Mouse (Mus musculus) brain, embryonic 14.5 days (tissue): ENCODE results near the gene Lrp3.

ENCODE experiments used
- CTCF ChIP-seq: fragments of 200-500 bp; IDR thresholded peaks from 2 replicates; pipeline ENCODE4 v1.5.1; 2012; ENCODE audit warnings: inconsistent platforms, mild to moderate bottlenecking, moderate library complexity, borderline replicate concordance; ENCODE audit not compliant: insufficient read depth, insufficient read length; ENCODE audit errors: extremely low read depth
- POLR2A ChIP-seq: fragments of 200-500 bp; IDR thresholded peaks from 2 replicates; pipeline ENCODE4 v1.6.1; 2012; ENCODE audit warnings: mild to moderate bottlenecking, inconsistent platforms, borderline replicate concordance; ENCODE audit not compliant: poor library complexity, insufficient read depth, insufficient read length, severe bottlenecking; ENCODE audit errors: extremely low read depth

DNA sequence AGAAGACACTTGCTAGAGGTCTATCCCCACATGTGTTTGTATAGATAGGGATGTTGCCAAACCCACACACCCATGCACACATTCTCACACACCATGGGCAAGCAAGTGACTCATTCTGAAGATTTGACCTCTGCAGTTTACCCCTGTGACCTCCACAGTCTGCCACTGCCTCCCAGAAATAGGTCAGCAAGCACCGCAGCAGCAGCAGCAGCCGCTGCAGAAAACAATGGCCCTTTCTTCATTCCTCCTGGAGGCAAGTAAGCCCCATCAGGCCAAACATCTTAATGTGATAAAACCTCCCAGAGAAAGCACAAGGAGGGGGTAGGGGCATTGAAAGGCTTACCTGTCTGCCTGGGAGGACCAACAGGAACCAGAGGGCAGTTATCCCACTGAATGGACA is 24.0 kb downstream of the Lrp3 start:
- TF ChIP-seq POLR2A (no peak), CTCF (no peak)
